Mouse (Mus musculus) ES-Bruce4 (cell line): ENCODE results near the gene Anxa3. TPM values are rescaled to one million over a fixed set of nuclear protein-coding genes. Genes with fewer than 3 reads are reported as not detected.

Experiments used
- H3K27ac ChIP-seq: 2 replicates; pipeline ENCODE4 v1.5.1; 2012; ENCODE audit warnings: low read length, inconsistent platforms; ENCODE audit not compliant: insufficient read depth
- H3K27me3 ChIP-seq: 2 replicates; pipeline ENCODE4 v1.6.1; 2012; ENCODE audit warnings: mild to moderate bottlenecking, low read length, inconsistent platforms; ENCODE audit not compliant: control insufficient read depth, poor library complexity, insufficient read depth, severe bottlenecking
- H3K36me3 ChIP-seq: 2 replicates; pipeline ENCODE4 v1.6.1; 2012; ENCODE audit warnings: inconsistent platforms, mild to moderate bottlenecking, low read length, moderate library complexity; ENCODE audit not compliant: control insufficient read depth, poor library complexity, insufficient read depth, severe bottlenecking
- H3K4me1 ChIP-seq: one replicate; pipeline ENCODE4 v1.8.1; 2011; ENCODE audit warnings: low read length; ENCODE audit not compliant: control insufficient read depth, insufficient read depth
- H3K4me3 ChIP-seq: 2 replicates; pipeline ENCODE4 v1.5.1; 2011; ENCODE audit warnings: low read depth, mild to moderate bottlenecking, low read length
- H3K9ac ChIP-seq: 2 replicates; pipeline ENCODE4 v1.6.1; 2012; ENCODE audit warnings: low read depth, mild to moderate bottlenecking, inconsistent platforms; ENCODE audit not compliant: poor library complexity, severe bottlenecking
- H3K9me3 ChIP-seq: replicated peaks from 2 replicates; pipeline ENCODE4 v1.6.1; 2012; ENCODE audit warnings: mild to moderate bottlenecking, low read length, inconsistent platforms; ENCODE audit not compliant: control insufficient read depth, poor library complexity, insufficient read depth, severe bottlenecking
- CTCF ChIP-seq: IDR thresholded peaks from one replicate; pipeline ENCODE4 v1.8.1; 2011; ENCODE audit warnings: low read depth, low read length
- EP300 ChIP-seq: IDR thresholded peaks from 2 replicates; pipeline ENCODE4 v1.6.1; 2011; ENCODE audit warnings: low read depth, low read length; ENCODE audit not compliant: insufficient read depth
- POLR2A ChIP-seq: IDR thresholded peaks from one replicate; pipeline ENCODE4 v1.8.1; 2011; ENCODE audit warnings: low read length; ENCODE audit not compliant: insufficient read depth
- polyA plus RNA-seq: library from polyadenylated mRNA; stranded (reverse); fragments of >200 nt; gene quantifications from 2 replicates; pipeline ENCODE4 v1.2.4, GENCODE M21; 2011; ENCODE audit warnings: low read depth; ENCODE audit not compliant: missing spikeins, insufficient read depth, insufficient read length

Gene Anxa3
- polyA plus RNA-seq, 1 experiment: 117 TPM

GRCm38 (mm10) chr5:96799165-96799564, 6.0 kb downstream of the Anxa3 start:
- Histone ChIP-seq H3K9me3 (no peaks in the 10 kb centered on the region), H3K27me3 (peaks cover 2% of the 10 kb centered on the region), H3K9ac (no peak overlapping the region), H3K36me3 (no peaks in the 10 kb centered on the region), H3K4me3 (no peak overlapping the region), H3K27ac (no peak overlapping the region), H3K4me1 (no peaks in the 10 kb centered on the region)
- TF ChIP-seq POLR2A (no peak), CTCF (no peak), EP300 (no peak)

- H3K9ac ChIP-seq: no peak overlapping the region
- no peaks in the 10 kb centered on the region for H3K9me3 ChIP-seq
- H3K4me1 ChIP-seq: no peaks in the 10 kb centered on the region
- H3K27ac ChIP-seq: no peak overlapping the region
- H3K4me3 ChIP-seq: no peak overlapping the region
- H3K27me3 ChIP-seq: no peaks in the 10 kb centered on the region
- H3K36me3 ChIP-seq: no peaks in the 10 kb centered on the region
- TF ChIP-seq POLR2A (no peak), EP300 (no peak), CTCF (no peak)
Observed at GRCm38 (mm10) chr5:96799969-96800368, 6.8 kb downstream of the Anxa3 start.

GRCm38 (mm10) chr5:96802185-96802584, 9.0 kb downstream of the Anxa3 start:
- no peaks in the 10 kb centered on the region for H3K27me3 ChIP-seq
- no peak overlapping the region for H3K27ac ChIP-seq
- TF ChIP-seq CTCF: no peak
- TF ChIP-seq POLR2A: no peak
- no peak for TF ChIP-seq EP300
- H3K4me3 ChIP-seq: no peak overlapping the region
- no peaks in the 10 kb centered on the region for H3K4me1 ChIP-seq
- H3K36me3 ChIP-seq: no peaks in the 10 kb centered on the region
- H3K9ac ChIP-seq: no peak overlapping the region
- no peaks in the 10 kb centered on the region for H3K9me3 ChIP-seq

- TF ChIP-seq POLR2A (no peak), CTCF (no peak)
- no peaks in the 10 kb centered on the region for H3K4me1 ChIP-seq
- H3K36me3 ChIP-seq: no peaks in the 10 kb centered on the region
- H3K9ac ChIP-seq: no peak overlapping the region
- H3K4me3 ChIP-seq: no peak overlapping the region
- H3K27ac ChIP-seq: no peak overlapping the region
- H3K9me3 ChIP-seq: no peaks in the 10 kb centered on the region
- no peaks in the 10 kb centered on the region for H3K27me3 ChIP-seq
Observed at GRCm38 (mm10) chr5:96803091-96803490, 10.0 kb downstream of the Anxa3 start.

DNA sequence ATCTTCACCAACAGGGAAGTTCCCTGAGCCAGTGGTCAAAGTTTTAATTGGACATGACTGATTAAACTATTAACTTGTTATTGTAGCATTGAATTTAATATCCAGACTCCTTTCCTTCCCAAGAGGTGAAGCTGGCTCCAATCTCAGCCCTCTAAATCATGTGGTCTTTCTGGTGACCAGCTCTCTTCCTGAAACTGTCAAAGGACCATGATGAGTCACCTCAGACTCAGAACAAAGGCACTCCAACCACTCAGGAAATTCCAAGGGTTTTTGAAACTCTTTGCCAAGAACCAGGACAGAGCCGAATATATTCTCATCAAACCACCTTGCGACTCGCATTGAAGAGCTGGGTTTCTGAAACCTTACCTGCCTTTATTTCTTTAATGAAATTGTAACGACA, 11.2 kb downstream of the Anxa3 start:
- no peak overlapping the region for H3K4me3 ChIP-seq
- TF ChIP-seq EP300: no peak
- no peak for TF ChIP-seq CTCF
- TF ChIP-seq POLR2A: no peak
- H3K27ac ChIP-seq: no peak overlapping the region
- no peaks in the 10 kb centered on the region for H3K27me3 ChIP-seq
- H3K9me3 ChIP-seq: no peaks in the 10 kb centered on the region
- no peak overlapping the region for H3K9ac ChIP-seq
- H3K36me3 ChIP-seq: no peaks in the 10 kb centered on the region
- H3K4me1 ChIP-seq: no peaks in the 10 kb centered on the region

DNA sequence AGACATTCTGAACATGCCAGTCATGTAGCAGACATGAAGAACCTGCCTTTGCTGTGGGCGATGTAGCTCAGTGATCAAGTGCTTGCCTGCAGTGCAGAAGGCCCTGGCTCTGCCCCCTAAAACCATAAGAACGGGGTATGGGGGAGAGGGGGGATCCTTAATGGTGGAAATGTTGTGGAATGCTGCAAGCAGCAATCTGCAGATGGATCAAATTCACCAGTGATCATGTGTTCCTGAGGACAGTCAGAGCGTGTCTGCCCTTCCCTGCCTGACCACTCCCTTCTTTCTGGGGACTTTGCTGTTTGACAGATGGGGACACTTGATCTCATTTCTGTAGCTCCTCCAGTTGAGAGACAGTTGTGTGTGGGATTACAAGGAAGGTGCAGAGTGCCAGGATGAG, 11.7 kb downstream of the Anxa3 start:
- Histone ChIP-seq H3K36me3 (no peaks in the 10 kb centered on the region), H3K27me3 (no peaks in the 10 kb centered on the region), H3K9ac (no peak overlapping the region), H3K27ac (no peak overlapping the region), H3K4me1 (no peaks in the 10 kb centered on the region), H3K4me3 (no peak overlapping the region), H3K9me3 (no peaks in the 10 kb centered on the region)
- TF ChIP-seq POLR2A (no peak), CTCF (no peak), EP300 (no peak)
